Mouse (Mus musculus): Measurements from ENCODE around the gene Tmem179.

Tmem179 gene

GRCm38 (mm10) chr12:112516697-112517337 is at the start of gene Tmem179:
Gene Tmem179 (minus strand): TSS chr12:112516747.
- DNase-seq: no peak

- DNase-seq: no peak
Measured at GRCm38 (mm10) chr12:112563011-112563410, 46.5 kb upstream of the Tmem179 start.

- DNase-seq: no peak
Measured at GRCm38 (mm10) chr12:112562462-112562861, 45.9 kb upstream of the Tmem179 start.

- DNase-seq: no peak
Measured at GRCm38 (mm10) chr12:112561163-112561562, 44.6 kb upstream of the Tmem179 start.

GRCm38 (mm10) chr12:112560176-112560797 is 43.7 kb upstream of the Tmem179 start:
- DNase-seq: no peak

- DNase-seq: no peak
Measured at GRCm38 (mm10) chr12:112559671-112560070, 43.1 kb upstream of the Tmem179 start.

- DNase-seq: no peak
Measured at GRCm38 (mm10) chr12:112559231-112559630, 42.7 kb upstream of the Tmem179 start.

GRCm38 (mm10) chr12:112557219-112557618 is 40.7 kb upstream of the Tmem179 start:
- DNase-seq: no peak

- DNase-seq: no peak
Measured at GRCm38 (mm10) chr12:112556531-112557060, 40.0 kb upstream of the Tmem179 start.

- no peak for DNase-seq
Measured at GRCm38 (mm10) chr12:112554900-112555299, 38.4 kb upstream of the Tmem179 start.

- DNase-seq: no peak
Measured at GRCm38 (mm10) chr12:112552520-112552919, 36.0 kb upstream of the Tmem179 start.

- peak; percentile 84 to 94 for DNase-seq
Measured at GRCm38 (mm10) chr12:112551861-112552375, 35.4 kb upstream of the Tmem179 start.

GRCm38 (mm10) chr12:112549287-112549686 is 32.7 kb upstream of the Tmem179 start:
- no peak for DNase-seq

- DNase-seq: no peak
Measured at GRCm38 (mm10) chr12:112546110-112546509, 29.6 kb upstream of the Tmem179 start.

GRCm38 (mm10) chr12:112544946-112545701 is 28.6 kb upstream of the Tmem179 start:
- no peak for DNase-seq

GRCm38 (mm10) chr12:112543941-112544340 is 27.4 kb upstream of the Tmem179 start:
- no peak for DNase-seq

- peak; percentile 88 to 89 for DNase-seq
Measured at GRCm38 (mm10) chr12:112542920-112543300, 26.4 kb upstream of the Tmem179 start.

- no peak for DNase-seq
Measured at GRCm38 (mm10) chr12:112542257-112542919, 25.8 kb upstream of the Tmem179 start.

- no peak for DNase-seq
Measured at GRCm38 (mm10) chr12:112541483-112542091, 25.0 kb upstream of the Tmem179 start.

- no peak for DNase-seq
Measured at GRCm38 (mm10) chr12:112540321-112540720, 23.8 kb upstream of the Tmem179 start.

- no peak for DNase-seq
Measured at GRCm38 (mm10) chr12:112539466-112539965, 23.0 kb upstream of the Tmem179 start.

GRCm38 (mm10) chr12:112538356-112538755 is 21.8 kb upstream of the Tmem179 start:
- no peak for DNase-seq

All from cerebellum, postnatal 36 days (tissue).